Mouse (Mus musculus) embryo, embryonic 9.5 days (tissue): Measurements from ENCODE around the gene Ddb1.

Source experiments
- DNase-seq: peaks from one replicate; pipeline ENCODE4 v3.0.0-alpha.2; 2017; ENCODE audit errors: extremely low spot score

The Ddb1 gene

DNA sequence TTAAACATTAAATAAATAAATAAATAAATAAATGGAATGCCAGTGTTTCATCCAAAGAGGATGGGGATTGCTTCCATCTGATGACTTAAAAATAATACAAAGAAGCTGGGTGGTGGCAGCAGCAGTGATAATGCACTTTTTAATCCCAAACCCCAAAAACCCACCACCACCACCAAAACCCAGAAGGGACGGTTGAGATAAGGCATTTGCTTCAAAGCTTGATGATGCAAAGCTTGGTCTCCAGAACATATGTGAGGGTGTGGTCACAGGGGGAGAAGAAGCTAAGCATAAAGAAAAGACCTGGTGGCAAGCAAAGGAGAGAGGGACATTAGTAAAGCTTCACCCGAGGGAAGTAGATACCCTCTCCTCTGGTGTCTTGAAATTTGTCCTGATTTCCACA, 56.8 kb downstream of the Ddb1 start:
- no peak for DNase-seq

DNA sequence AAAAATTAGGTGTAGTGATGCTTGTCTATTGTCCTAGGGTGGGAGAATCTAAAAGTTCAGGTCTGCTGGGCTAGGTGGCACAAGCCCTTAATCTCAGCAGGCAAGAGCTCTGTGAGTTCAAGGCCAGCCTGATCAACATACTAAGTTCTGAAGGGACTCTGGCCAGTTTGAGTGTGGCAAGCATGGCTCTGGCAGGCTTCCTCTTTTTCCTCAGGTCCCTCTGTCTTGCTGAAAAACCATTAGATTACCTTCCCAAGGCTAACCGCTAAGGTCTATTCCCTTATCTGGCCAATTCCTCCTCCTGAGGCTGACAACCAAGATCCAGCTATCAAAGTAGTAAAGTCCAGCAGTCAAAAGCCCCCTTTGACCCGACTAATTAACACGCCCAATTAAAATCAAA, 57.5 kb downstream of the Ddb1 start:
- no peak for DNase-seq

- no peak for DNase-seq
Measured at GRCm38 (mm10) chr19:10665093-10665492, 60.0 kb downstream of the Ddb1 start.

DNA sequence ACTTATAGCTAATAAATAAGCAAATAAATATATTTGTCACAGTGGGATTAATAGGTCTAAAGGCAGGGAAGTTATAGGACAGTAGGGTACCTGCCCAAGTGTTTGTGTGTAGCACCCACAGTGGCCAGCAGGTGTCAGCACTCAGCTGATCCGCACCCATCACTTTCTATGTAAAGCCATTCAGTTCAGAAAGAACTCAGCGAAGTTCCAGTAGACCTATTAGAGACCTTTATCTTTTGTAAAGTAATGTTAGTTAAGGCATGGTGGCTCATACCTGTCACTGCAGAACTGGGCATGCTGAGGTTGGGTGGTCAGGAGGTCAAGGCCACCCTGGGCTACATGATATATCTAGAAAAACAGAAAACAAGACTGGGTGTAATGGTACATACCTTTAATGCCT, 60.4 kb downstream of the Ddb1 start:
- peak; percentile 44 for DNase-seq

DNA sequence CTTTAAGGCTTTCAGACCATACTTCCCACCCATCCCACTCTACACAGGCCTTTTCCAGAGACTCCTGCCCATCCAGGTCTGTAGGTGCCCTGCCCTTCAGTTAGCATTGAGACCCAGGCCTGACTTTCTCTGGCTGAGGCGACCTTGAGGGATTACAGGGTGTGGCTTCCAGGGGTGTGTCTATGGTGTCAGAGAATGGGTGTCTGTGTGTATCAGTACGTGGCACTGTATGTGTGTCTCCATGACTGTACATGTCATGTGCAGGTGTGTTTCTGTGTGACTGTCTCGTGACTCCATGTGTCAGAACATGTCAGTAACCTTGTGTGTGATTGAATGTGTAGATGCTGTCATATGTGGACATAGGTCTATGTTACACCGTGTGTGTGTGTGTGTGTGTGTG, 66.2 kb downstream of the Ddb1 start:
- DNase-seq: no peak

GRCm38 (mm10) chr19:10671854-10672417, 66.8 kb downstream of the Ddb1 start:
- no peak for DNase-seq

GRCm38 (mm10) chr19:10673275-10673674, 68.1 kb downstream of the Ddb1 start:
- DNase-seq: no peak

DNA sequence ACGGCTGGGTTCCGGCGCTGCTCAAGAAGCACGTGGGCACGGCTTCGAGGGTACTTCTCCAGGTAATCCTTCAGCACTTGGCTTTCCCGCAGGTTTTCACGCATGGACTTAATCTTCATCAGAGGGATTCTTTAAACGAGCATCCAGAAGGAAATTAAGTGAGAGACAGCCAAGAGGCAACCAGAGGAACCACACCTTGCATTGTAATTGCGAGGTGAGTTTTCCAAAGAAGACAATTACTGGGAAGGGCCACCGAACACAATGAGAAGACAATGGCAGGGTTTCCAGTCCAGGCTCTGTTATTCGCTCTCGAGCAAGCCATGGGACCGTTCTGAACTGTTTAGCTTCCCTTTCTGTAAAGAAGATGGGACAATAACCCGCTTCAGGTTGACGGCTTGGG, 71.5 kb downstream of the Ddb1 start:
- no peak for DNase-seq

DNA sequence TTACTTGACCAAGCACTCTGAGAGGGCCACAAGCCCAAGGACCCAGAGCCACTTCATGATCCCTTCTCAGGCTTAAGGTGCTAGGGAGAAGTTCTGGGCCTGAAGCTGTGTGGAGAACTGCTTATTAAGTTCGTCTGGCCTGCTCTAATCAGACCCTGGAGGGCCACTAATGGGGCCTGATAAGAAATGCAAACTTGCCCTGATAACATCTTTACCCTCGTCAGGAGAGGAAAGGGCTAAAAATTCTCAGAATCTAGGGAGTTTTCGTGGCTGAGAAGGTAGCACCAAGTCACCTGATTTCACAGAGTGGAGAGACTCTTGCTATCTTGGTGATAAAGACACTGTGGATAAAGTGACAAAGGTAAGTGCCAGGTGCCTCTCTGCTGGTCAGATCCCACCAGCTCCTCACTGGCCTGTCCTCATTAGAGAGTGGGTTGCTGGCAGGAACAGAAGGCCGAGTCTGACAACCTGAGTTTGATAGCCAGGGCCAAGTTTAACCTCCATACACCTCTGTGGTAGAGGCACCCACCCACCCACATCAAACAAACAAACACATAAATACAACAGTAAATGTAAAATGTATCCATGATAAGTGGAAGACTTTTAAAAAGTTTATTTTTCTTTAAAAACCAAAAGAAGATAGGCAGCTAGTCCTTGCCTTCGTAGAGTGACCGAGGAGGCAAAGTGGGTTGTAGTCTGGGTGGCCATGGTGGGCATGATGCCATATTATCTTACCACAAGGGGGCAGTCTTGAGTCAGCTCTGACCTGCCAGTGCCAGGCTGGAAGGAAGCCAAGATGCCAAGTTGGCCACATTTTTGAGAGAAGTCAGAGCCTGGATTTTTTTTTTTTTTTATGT, 73.0 kb downstream of the Ddb1 start, which contains the start of gene Pga5:
TSS of gene Pga5 (minus strand) at position 157 of the 857 bp plus-strand sequence.
- peak; percentile 66 for DNase-seq

DNA sequence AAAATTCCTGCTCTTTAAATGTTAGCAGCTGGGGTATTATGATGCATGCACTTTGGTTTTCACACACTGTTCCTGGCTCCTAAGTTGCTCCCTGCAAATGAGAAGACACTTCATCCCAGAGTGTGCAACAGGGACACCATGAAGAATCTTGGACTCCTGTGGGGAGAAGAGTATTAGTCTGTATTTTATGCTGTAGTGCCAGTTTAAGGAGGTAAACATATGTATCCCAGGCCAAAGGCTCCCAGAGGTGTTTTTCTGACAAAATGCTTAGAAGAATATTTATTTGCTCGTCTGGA, 73.6 kb downstream of the Ddb1 start:
- no peak for DNase-seq
